Mouse (Mus musculus) frontal cortex, adult (tissue): ENCODE data around the gene Dclk1.

ENCODE experiments used
- ATAC-seq: cut with Nextera tagmentation; 2 replicates; pipeline ENCODE4 v1.9.2; 2017; ENCODE audit warnings: mild to moderate bottlenecking, moderate library complexity, mixed read lengths; ENCODE audit not compliant: low TSS enrichment

Dclk1 gene

GRCm38 (mm10) chr3:55571552-55572296 lies 329.6 kb downstream of the Dclk1 start:
- ATAC-seq: peak; percentile 53

DNA sequence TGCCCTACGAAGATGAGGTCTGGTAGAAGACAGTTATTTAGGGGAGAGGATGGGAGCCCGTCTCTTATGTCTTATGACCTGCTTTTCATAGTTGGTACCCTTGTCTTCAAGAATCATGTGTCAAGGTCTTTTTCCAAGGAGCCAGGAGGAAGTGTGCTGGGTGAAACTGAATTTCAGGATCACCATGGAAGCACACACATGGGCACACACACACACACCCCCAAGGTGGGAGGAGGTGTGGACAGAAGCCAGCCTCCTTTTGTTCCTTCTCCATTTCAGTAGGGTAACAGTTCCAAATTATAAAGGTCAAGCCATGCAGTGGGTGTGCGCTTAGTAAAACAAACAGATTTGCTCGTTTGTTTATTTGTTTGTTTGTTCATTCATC lies 330.1 kb downstream of the Dclk1 start:
- ATAC-seq: peak; percentile 16

DNA sequence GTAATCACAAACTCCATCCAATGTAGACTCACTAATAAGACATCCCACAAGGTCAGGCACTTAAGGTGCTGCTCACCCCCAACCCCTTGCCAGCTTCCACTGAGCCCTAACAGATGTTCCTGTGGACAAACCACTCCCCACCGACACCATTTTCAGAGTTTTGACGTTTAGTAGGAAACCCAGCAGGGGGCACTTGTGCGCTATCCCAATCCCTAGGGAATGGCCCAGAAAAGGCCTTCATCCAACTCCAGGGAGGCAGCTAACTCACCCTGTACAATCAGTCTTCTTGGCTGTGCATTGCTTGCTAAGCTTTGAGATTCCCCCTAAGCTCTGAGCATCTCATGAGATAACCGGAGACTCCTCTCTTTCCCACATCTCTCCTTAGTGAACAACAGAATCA lies 331.8 kb downstream of the Dclk1 start:
- ATAC-seq: peak; percentile 69

DNA sequence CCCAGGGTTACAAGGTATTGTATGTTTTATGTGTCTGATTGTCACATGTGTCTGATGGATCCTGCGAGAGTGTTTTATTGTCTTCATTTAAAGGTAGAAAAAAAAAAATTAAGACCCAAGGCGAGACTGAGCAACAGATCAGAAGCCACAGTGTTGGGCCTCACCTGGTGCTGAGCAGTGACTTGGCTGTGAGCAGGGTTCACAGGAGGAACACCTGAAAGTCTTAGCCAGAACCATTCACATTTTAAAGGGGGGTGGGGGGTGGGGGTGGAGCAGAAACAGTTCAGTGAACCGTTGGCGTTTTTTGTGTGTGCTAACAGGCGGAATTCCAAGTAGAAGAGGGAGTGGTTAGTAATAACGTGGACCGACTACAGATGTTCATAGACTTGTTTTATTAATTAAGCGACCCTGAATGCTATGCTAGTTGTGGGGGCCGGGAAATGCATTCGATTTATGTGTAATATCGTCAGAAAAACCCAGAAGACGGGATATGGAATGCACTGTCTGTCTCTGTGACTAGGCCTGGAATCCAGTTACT lies 345.3 kb downstream of the Dclk1 start:
- no peak for ATAC-seq

GRCm38 (mm10) chr3:55587972-55588946 lies 346.1 kb downstream of the Dclk1 start:
- 0 out of 2 replicates have a peak, but pooled peaks have one; percentile 9 for ATAC-seq
